Mouse (Mus musculus) small intestine, adult 10 weeks (tissue): ENCODE results near the gene Edc4. TPM values are rescaled to one million over a fixed set of nuclear protein-coding genes. Genes with fewer than 3 reads are reported as not detected.

Experiments used
- polyA plus RNA-seq: library from polyadenylated mRNA; stranded (reverse); fragments of 350-450 nt; fragmentation: Illumina TruSeq; extraction: RNeasy Lipid Tissue Mini Kit (QIAGEN cat#74804); gene quantifications from one replicate; pipeline ENCODE4 v1.2.3, GENCODE M21; 2014; ENCODE audit warnings: low replicate concordance

Gene Edc4
- 1.5 TPM for polyA plus RNA-seq

GRCm38 (mm10) chr8:105880754-105881520, at the start of gene Edc4:
Gene Edc4, plus strand, starts transcription at chr8:105880881.

GRCm38 (mm10) chr8:105853178-105853577, 27.5 kb upstream of the Edc4 start, which contains the start of gene Cenpt:
Gene Cenpt, minus strand, starts transcription at chr8:105853278.

GRCm38 (mm10) chr8:105854715-105855216, 25.9 kb upstream of the Edc4 start, which contains the start of gene Thap11:
Gene Thap11, plus strand, starts transcription at chr8:105855132.

GRCm38 (mm10) chr8:105860143-105860981, 20.3 kb upstream of the Edc4 start, which contains the start of gene Nutf2:
Gene Nutf2, plus strand, starts transcription at chr8:105860580.

GRCm38 (mm10) chr8:105893339-105893738, 12.7 kb downstream of the Edc4 start, which contains the start of gene Nrn1l:
Gene Nrn1l, plus strand, starts transcription at chr8:105893567.

GRCm38 (mm10) chr8:105900180-105900940, 19.7 kb downstream of the Edc4 start, which contains the start of gene Pskh1:
Gene Pskh1, plus strand, starts transcription at chr8:105900441.

GRCm38 (mm10) chr8:105933762-105934161, 53.1 kb downstream of the Edc4 start, which contains the start of gene Ctrl:
Gene Ctrl, minus strand, starts transcription at chr8:105933862.

GRCm38 (mm10) chr8:105938306-105938669, 57.6 kb downstream of the Edc4 start, which contains the start of gene Psmb10:
Gene Psmb10, minus strand, starts transcription at chr8:105938444.

GRCm38 (mm10) chr8:105943321-105943739, 62.6 kb downstream of the Edc4 start, which contains the start of gene Lcat:
Gene Lcat, minus strand, starts transcription at chr8:105943382.

Other genes with a start within 250 kb of the Edc4 start
- gene Ctcf, start 244.3 kb upstream of the Edc4 start, polyA plus RNA-seq = 64.9 TPM
- gene Agrp, start 243.5 kb upstream of the Edc4 start, polyA plus RNA-seq = not detected
- 0.30 TPM for gene Carmil2, start 194.6 kb upstream of the Edc4 start, polyA plus RNA-seq
- gene Acd, start 179.8 kb upstream of the Edc4 start, polyA plus RNA-seq = 0.85 TPM
- not detected for gene Pard6a, start 179.7 kb upstream of the Edc4 start, polyA plus RNA-seq
- gene 4933405L10Rik, start 173.2 kb upstream of the Edc4 start, polyA plus RNA-seq = not detected
- not detected for gene Enkd1, start 172.7 kb upstream of the Edc4 start, polyA plus RNA-seq
- 0.22 TPM for gene Gfod2, start 122.2 kb upstream of the Edc4 start, polyA plus RNA-seq
- gene Ranbp10, start 53.5 kb upstream of the Edc4 start, polyA plus RNA-seq = 3.2 TPM
- not detected for gene Tsnaxip1, start 53.1 kb upstream of the Edc4 start, polyA plus RNA-seq
- 1.1 TPM for gene Cenpt, start 27.6 kb upstream of the Edc4 start, polyA plus RNA-seq
- 4.3 TPM for gene Thap11, start 25.7 kb upstream of the Edc4 start, polyA plus RNA-seq
- 40.2 TPM for gene Nutf2, start 20.3 kb upstream of the Edc4 start, polyA plus RNA-seq
- gene Nrn1l, start 12.7 kb downstream of the Edc4 start, polyA plus RNA-seq = not detected
- 0.52 TPM for gene Pskh1, start 19.6 kb downstream of the Edc4 start, polyA plus RNA-seq
- 24.9 TPM for gene Ctrl, start 53.0 kb downstream of the Edc4 start, polyA plus RNA-seq
- gene Psmb10, start 57.6 kb downstream of the Edc4 start, polyA plus RNA-seq = 1.7 TPM
- not detected for gene Lcat, start 62.5 kb downstream of the Edc4 start, polyA plus RNA-seq
- gene Slc12a4, start 85.2 kb downstream of the Edc4 start, polyA plus RNA-seq = 0.26 TPM
- not detected for gene Dpep3, start 98.5 kb downstream of the Edc4 start, polyA plus RNA-seq
- gene Dus2, start 110.5 kb downstream of the Edc4 start, polyA plus RNA-seq = 1.3 TPM
- not detected for gene Dpep2nb, start 125.1 kb downstream of the Edc4 start, polyA plus RNA-seq
- 1.4 TPM for gene Ddx28, start 131.0 kb downstream of the Edc4 start, polyA plus RNA-seq
- gene Nfatc3, start 178.0 kb downstream of the Edc4 start, polyA plus RNA-seq = 75.6 TPM